ENCODE assay signal across 30 mouse cellular contexts in the genomic region with DNA sequence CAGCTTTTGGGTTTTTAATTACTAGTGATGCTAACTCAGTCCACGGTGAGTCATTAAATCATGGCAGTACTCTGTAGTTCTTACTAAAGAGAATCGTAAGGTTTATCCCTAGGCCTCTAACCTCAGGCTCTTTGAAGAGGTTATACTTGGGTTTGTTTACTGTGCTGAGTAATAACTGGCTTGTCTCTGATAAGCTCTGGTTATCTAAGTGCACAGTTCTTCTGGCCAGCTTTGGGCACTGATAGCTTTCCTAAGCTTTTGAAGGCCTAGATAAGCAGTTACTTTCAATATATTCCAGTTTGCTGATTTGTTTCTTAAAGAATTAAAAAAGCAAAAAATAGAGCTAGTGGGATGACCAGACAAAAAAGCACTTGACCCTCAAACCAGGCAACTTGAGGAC. TPM values are rescaled to one million over a fixed set of nuclear protein-coding genes. Genes with fewer than 3 reads are reported as not detected.
DNase-seq lines count a peak whose midpoint lies in the region; ATAC-seq and TF ChIP-seq lines count a peak whose summit lies in the region.
"Had no signal": no experiment of that assay in that cellular context is flagged by ENCODE, and none has a peak within 500 bp of the region (broad histone marks: within the 10 kb centered on the region; RNA-seq: fewer than 3 reads in every experiment).

No protein-coding gene starts in this region.

- no peak for TF ChIP-seq POLR2A in olfactory bulb, adult 2 months (IDR thresholded peaks at IDR 0.05; ENCODE audit: insufficient read depth, low read depth, low read length)

- H3K4me3 ChIP-seq in liver, embryonic 12.5 days: no peak overlapping the region
- no peak overlapping the region for H3K4me3 ChIP-seq in liver, postnatal 0 days (ENCODE audit: low read depth, low read length)
- no peak overlapping the region for H3K4me3 ChIP-seq in liver, embryonic 16.5 days (ENCODE audit: low read depth, low read length)
- no peak overlapping the region for H3K4me3 ChIP-seq in olfactory bulb, adult 2 months (ENCODE audit: insufficient read depth, low read depth, low read length)
- H3K4me3 ChIP-seq: embryonic facial prominence, embryonic 12.5 days; embryonic facial prominence, embryonic 15.5 days; heart, adult 2 months; heart, embryonic 10.5 days; heart, embryonic 13.5 days had no signal

- no peak for TF ChIP-seq EP300 in liver, postnatal 0 days (IDR thresholded peaks at IDR 0.05; ENCODE audit: low read depth)

- no peaks in the 10 kb centered on the region for H3K4me1 ChIP-seq in liver, embryonic 12.5 days
- H3K4me1 ChIP-seq in liver, postnatal 0 days (ENCODE audit: insufficient read depth): no peaks in the 10 kb centered on the region
- H3K4me1 ChIP-seq in liver, embryonic 16.5 days (ENCODE audit: control insufficient read depth, low read depth, low read length): no peaks in the 10 kb centered on the region
- 0 out of 2 replicates have a peak, but pooled peaks cover 2% of the 10 kb centered on the region for H3K4me1 ChIP-seq in olfactory bulb, adult 2 months (ENCODE audit: control insufficient read depth, insufficient read depth, low read length)
- H3K4me1 ChIP-seq: embryonic facial prominence, embryonic 12.5 days; embryonic facial prominence, embryonic 15.5 days had no signal

- no peak for DNase-seq in liver, postnatal 0 days
- peak; percentile 50 for DNase-seq in ovary, adult 18-20 months (ENCODE audit: low spot score)
- DNase-seq in ovary, postnatal 14 days (ENCODE audit: low spot score): no peak
- DNase-seq in gastrocnemius, postnatal 4 days (ENCODE audit: low spot score in 2 of 2): no peak
- DNase-seq in lung, postnatal 14 days: no peak
- DNase-seq: adrenal gland, adult 8-10 months; adrenal gland, postnatal 36 days; cerebellum, adult 11 months; cerebellum, adult 2 months; cerebellum, adult 9-11 months; cerebellum, postnatal 25 days; forebrain, postnatal 0 days; gastrocnemius, postnatal 25 days; heart, adult 2 months; heart, postnatal 14 days; heart, postnatal 4 days had no signal

- no peaks in the 10 kb centered on the region for H3K36me3 ChIP-seq in liver, embryonic 12.5 days
- no peaks in the 10 kb centered on the region for H3K36me3 ChIP-seq in liver, postnatal 0 days (replicated peaks; ENCODE audit: insufficient read depth, low read length)
- H3K36me3 ChIP-seq in liver, embryonic 16.5 days (ENCODE audit: control insufficient read depth, insufficient read depth): no peaks in the 10 kb centered on the region
- H3K36me3 ChIP-seq: embryonic facial prominence, embryonic 12.5 days; embryonic facial prominence, embryonic 15.5 days; heart, embryonic 10.5 days; heart, embryonic 13.5 days had no signal

- H3K27me3 ChIP-seq in liver, embryonic 12.5 days (replicated peaks): no peaks in the 10 kb centered on the region
- H3K27me3 ChIP-seq in liver, postnatal 0 days (ENCODE audit: insufficient read depth, low read length): no peaks in the 10 kb centered on the region
- no peaks in the 10 kb centered on the region for H3K27me3 ChIP-seq in liver, embryonic 16.5 days (ENCODE audit: control insufficient read depth, insufficient read depth, low read depth, low read length)
- H3K27me3 ChIP-seq: embryonic facial prominence, embryonic 12.5 days; embryonic facial prominence, embryonic 15.5 days; heart, embryonic 13.5 days had no signal

- no peak overlapping the region for H3K27ac ChIP-seq in liver, embryonic 12.5 days
- no peak overlapping the region for H3K27ac ChIP-seq in liver, postnatal 0 days (ENCODE audit: low read depth)
- H3K27ac ChIP-seq in liver, embryonic 16.5 days (ENCODE audit: low read length): no peak overlapping the region
- peak overlapping the region; percentile 82 for H3K27ac ChIP-seq in olfactory bulb, adult 2 months (ENCODE audit: insufficient read depth, low read depth, low read length)
- H3K27ac ChIP-seq: embryonic facial prominence, embryonic 12.5 days; embryonic facial prominence, embryonic 15.5 days; heart, adult 2 months; heart, embryonic 10.5 days; heart, embryonic 13.5 days; hindbrain, embryonic 14.5 days; hindbrain, postnatal 0 days had no signal

- H3K9me3 ChIP-seq in liver, embryonic 12.5 days (replicated peaks): no peaks in the 10 kb centered on the region
- H3K9me3 ChIP-seq in liver, postnatal 0 days (ENCODE audit: low read length): no peaks in the 10 kb centered on the region
- H3K9me3 ChIP-seq in liver, embryonic 16.5 days (replicated peaks; ENCODE audit: control insufficient read depth, low read length): no peaks in the 10 kb centered on the region
- H3K9me3 ChIP-seq: embryonic facial prominence, embryonic 12.5 days; embryonic facial prominence, embryonic 15.5 days; heart, embryonic 10.5 days; heart, embryonic 13.5 days had no signal

- WGBS in liver, embryonic 12.5 days (ENCODE audit: insufficient replicate concordance): 33% methylated on average over 2 of the region's 2 CpGs
- 45% methylated on average over 2 of the region's 2 CpGs for WGBS in liver, postnatal 0 days (ENCODE audit: insufficient replicate concordance)
- WGBS in liver, embryonic 16.5 days (ENCODE audit: insufficient replicate concordance): 25% methylated on average over 2 of the region's 2 CpGs
- 30% methylated on average over 2 of the region's 2 CpGs for WGBS in olfactory bulb, adult 2 months

- peak; percentile 63 for ATAC-seq in liver, embryonic 12.5 days
- no peak for ATAC-seq in liver, postnatal 0 days
- peak; percentile 37; the same call in 1 of the 2 replicates for ATAC-seq in liver, embryonic 16.5 days (ENCODE audit: low read depth)
- ATAC-seq: activated CD4-positive, CD25-positive, alpha-beta regulatory T cell, adult 4 months; CD4-positive, CD25-positive, alpha-beta regulatory T cell, adult 4 months; forebrain, embryonic 14.5 days; forebrain, postnatal 0 days; hindbrain, postnatal 0 days had no signal

- H3K4me2 ChIP-seq in liver, embryonic 12.5 days: no peak overlapping the region
- H3K4me2 ChIP-seq in liver, postnatal 0 days (ENCODE audit: low read depth, low read length): no peak overlapping the region
- H3K4me2 ChIP-seq in liver, embryonic 16.5 days (ENCODE audit: low read depth, low read length): no peak overlapping the region
- H3K4me2 ChIP-seq: embryonic facial prominence, embryonic 12.5 days; embryonic facial prominence, embryonic 15.5 days; heart, embryonic 13.5 days; hindbrain, embryonic 14.5 days had no signal

- no peak overlapping the region for H3K9ac ChIP-seq in liver, embryonic 12.5 days
- H3K9ac ChIP-seq in liver, postnatal 0 days (replicated peaks): no peak overlapping the region
- H3K9ac ChIP-seq in liver, embryonic 16.5 days (ENCODE audit: low read depth, low read length): no peak overlapping the region
- H3K9ac ChIP-seq: embryonic facial prominence, embryonic 12.5 days; embryonic facial prominence, embryonic 15.5 days; forebrain, postnatal 0 days; heart, embryonic 13.5 days; hindbrain, embryonic 14.5 days had no signal

- no peak for TF ChIP-seq CTCF in liver, postnatal 0 days (IDR thresholded peaks at IDR 0.05; ENCODE audit: low read depth)
- TF ChIP-seq CTCF in olfactory bulb, adult 2 months (IDR thresholded peaks at IDR 0.05; ENCODE audit: insufficient read depth, low read depth, low read length): no peak

RNA-seq across cellular contexts. Expression of a gene that starts 37.5 kb away (rescaled TPM):
- polyA plus RNA-seq in liver, embryonic 12.5 days (2016; fragmentation: Nextera tagmentation; extraction: Ambion mirVana): 0.15 and 0.31 TPM in 2 replicates
- polyA plus RNA-seq in liver, postnatal 0 days (2015; fragmentation: Nextera tagmentation; extraction: Ambion mirVana): 0.13 and 0.21 TPM in 2 replicates
- 0.04 and 0.11 TPM in 2 replicates for polyA plus RNA-seq in liver, embryonic 16.5 days (2015; fragmentation: Nextera tagmentation; extraction: Ambion mirVana)
- 116 TPM in 1 of 2 replicates, not detected in the other for polyA plus RNA-seq in olfactory bulb, adult 2 months (2012; ENCODE audit: insufficient read depth, insufficient read length, low replicate concordance, missing spikeins)
- total RNA-seq in gastrocnemius, postnatal 4 days (2021): 1 to 10 TPM; 4.5 to 5.3 TPM
- total RNA-seq: common myeloid progenitor, adult 5-6 weeks; granulocyte monocyte progenitor cell, adult 5-6 weeks had no signal
- polyA plus RNA-seq: activated CD4-positive, CD25-positive, alpha-beta regulatory T cell, adult 4 months; CD4-positive, CD25-positive, alpha-beta regulatory T cell, adult 4 months had no signal
